ENCODE assay signal across 13 mouse cellular contexts in the genomic region with DNA sequence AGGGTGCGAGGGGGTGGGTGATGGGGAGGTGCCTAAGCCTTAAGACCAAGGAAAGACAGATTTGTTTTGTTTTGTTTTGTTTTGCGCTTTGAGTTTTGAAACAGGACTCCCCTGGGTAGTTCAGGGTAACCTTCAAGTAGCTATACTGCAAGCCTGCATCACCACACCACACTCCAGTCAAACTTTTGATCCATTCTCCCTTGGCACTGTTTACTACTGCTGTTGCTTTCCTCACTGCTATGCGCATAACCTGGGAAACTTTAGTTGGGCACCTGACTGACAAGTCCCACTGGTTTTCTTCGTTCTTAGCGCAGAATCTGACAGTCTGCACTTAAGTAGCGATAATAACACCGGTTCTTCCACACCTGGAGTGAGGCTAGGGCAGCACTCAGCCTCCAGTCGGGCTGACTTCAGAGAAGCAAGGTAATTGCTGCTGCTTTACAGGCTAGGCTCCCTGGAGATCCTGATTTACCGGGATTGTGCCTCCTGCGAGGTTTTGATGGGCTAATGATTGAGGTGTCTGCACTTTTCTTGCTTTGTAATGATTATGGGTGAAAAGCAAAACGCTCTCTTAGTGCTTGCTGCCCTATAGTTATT. TPM values are rescaled to one million over a fixed set of nuclear protein-coding genes. Genes with fewer than 3 reads are reported as not detected.
A peak's percentile ranks its signal among the peaks of the same experiment; 100 is the strongest.
DNase-seq lines count a peak whose midpoint lies in the region; ATAC-seq and TF ChIP-seq lines count a peak whose summit lies in the region.
"Had no signal": no experiment of that assay in that cellular context is flagged by ENCODE, and none has a peak within 500 bp of the region (broad histone marks: within the 10 kb centered on the region; RNA-seq: fewer than 3 reads in every experiment).

No protein-coding gene starts in this region.

- H3K4me2 ChIP-seq in forebrain, embryonic 13.5 days: no peak overlapping the region
- H3K4me2 ChIP-seq in embryonic facial prominence, embryonic 13.5 days: peak overlapping the region; percentile 9; the same call in 1 of the 2 replicates
- peak overlapping the region; percentile 19; the same call in 1 of the 2 replicates for H3K4me2 ChIP-seq in lung, embryonic 16.5 days (ENCODE audit: low read depth, low read length)
- H3K4me2 ChIP-seq: hindbrain, embryonic 12.5 days had no signal

- no peak overlapping the region for H3K9ac ChIP-seq in forebrain, embryonic 13.5 days
- no peak overlapping the region for H3K9ac ChIP-seq in embryonic facial prominence, embryonic 13.5 days
- no peak overlapping the region for H3K9ac ChIP-seq in lung, embryonic 16.5 days (ENCODE audit: low read length)
- H3K9ac ChIP-seq: hindbrain, embryonic 12.5 days had no signal

- 10% methylated on average over 11 of the region's 11 CpGs for WGBS in forebrain, embryonic 13.5 days
- 13% methylated on average over 11 of the region's 11 CpGs for WGBS in forebrain, embryonic 10.5 days
- WGBS in lung, adult 2 months: 22% methylated on average over 11 of the region's 11 CpGs
- 12% methylated on average over 11 of the region's 11 CpGs for WGBS in embryonic facial prominence, embryonic 13.5 days
- 12% methylated on average over 11 of the region's 11 CpGs for WGBS in lung, embryonic 16.5 days

- no peak for TF ChIP-seq CTCF in lung, adult 2 months (IDR thresholded peaks at IDR 0.05; ENCODE audit: insufficient read depth, low read length)

- DNase-seq in forebrain, embryonic 10.5 days (ENCODE audit: extremely low spot score, low spot score): no peak
- DNase-seq in lung, adult 18-20 months: peak; percentile 18 to 33
- DNase-seq in lung, adult 2 months: no peak
- no peak for DNase-seq in adipocyte (ENCODE audit: low spot score)
- DNase-seq in testis, postnatal 14 days (ENCODE audit: low spot score): no peak
- DNase-seq: adrenal gland, postnatal 10 days; thymus, postnatal 25 days had no signal

- no peak overlapping the region for H3K4me3 ChIP-seq in forebrain, embryonic 13.5 days
- H3K4me3 ChIP-seq in forebrain, embryonic 10.5 days: no peak overlapping the region
- no peak overlapping the region for H3K4me3 ChIP-seq in lung, adult 2 months (replicated peaks; ENCODE audit: extremely low read depth, low read depth, low read length)
- H3K4me3 ChIP-seq in embryonic facial prominence, embryonic 13.5 days: no peak overlapping the region
- no peak overlapping the region for H3K4me3 ChIP-seq in lung, embryonic 16.5 days (ENCODE audit: low read length)
- H3K4me3 ChIP-seq: hindbrain, embryonic 12.5 days; myocyte had no signal

- no peak for TF ChIP-seq POLR2A in lung, adult 2 months (IDR thresholded peaks at IDR 0.05; ENCODE audit: borderline replicate concordance, extremely low read depth, low read depth, low read length)

- no peak overlapping the region for H3K27ac ChIP-seq in forebrain, embryonic 13.5 days
- H3K27ac ChIP-seq in forebrain, embryonic 10.5 days: no peak overlapping the region
- H3K27ac ChIP-seq in embryonic facial prominence, embryonic 13.5 days: 0 out of 2 replicates have a peak overlapping the region, but pooled peaks have one; percentile 33
- no peak overlapping the region for H3K27ac ChIP-seq in lung, embryonic 16.5 days (ENCODE audit: low read length)
- H3K27ac ChIP-seq: hindbrain, embryonic 12.5 days; kidney, postnatal 0 days had no signal

- peak; percentile 43; the same call in 1 of the 2 replicates for ATAC-seq in forebrain, embryonic 13.5 days
- peak; percentile 71; the same call in 1 of the 2 replicates for ATAC-seq in embryonic facial prominence, embryonic 13.5 days (ENCODE audit: insufficient number of reproducible peaks, insufficient read depth, low FRiP score, low TSS enrichment, low read depth)
- ATAC-seq in lung, embryonic 16.5 days (ENCODE audit: low read depth): peak; percentile 34; the same call in 1 of the 2 replicates

- no peaks in the 10 kb centered on the region for H3K36me3 ChIP-seq in forebrain, embryonic 13.5 days (ENCODE audit: poor library complexity, severe bottlenecking)
- H3K36me3 ChIP-seq in forebrain, embryonic 10.5 days (replicated peaks): no peaks in the 10 kb centered on the region
- H3K36me3 ChIP-seq in embryonic facial prominence, embryonic 13.5 days: no peaks in the 10 kb centered on the region
- H3K36me3 ChIP-seq in lung, embryonic 16.5 days (ENCODE audit: control insufficient read depth, insufficient read depth, low read length): no peaks in the 10 kb centered on the region
- H3K36me3 ChIP-seq: hindbrain, embryonic 12.5 days had no signal

- H3K27me3 ChIP-seq in forebrain, embryonic 13.5 days: 0 out of 2 replicates have a peak, but pooled peaks cover 3% of the 10 kb centered on the region
- H3K27me3 ChIP-seq in forebrain, embryonic 10.5 days (ENCODE audit: poor library complexity, severe bottlenecking): peaks cover 11% of the 10 kb centered on the region
- H3K27me3 ChIP-seq in embryonic facial prominence, embryonic 13.5 days: peaks cover 10% of the 10 kb centered on the region; the same call in 1 of the 2 replicates
- H3K27me3 ChIP-seq in lung, embryonic 16.5 days (ENCODE audit: control insufficient read depth, insufficient read depth, low read depth, low read length): peaks cover 3% of the 10 kb centered on the region

- H3K9me3 ChIP-seq in forebrain, embryonic 13.5 days (replicated peaks): no peaks in the 10 kb centered on the region
- H3K9me3 ChIP-seq in forebrain, embryonic 10.5 days: no peaks in the 10 kb centered on the region
- no peaks in the 10 kb centered on the region for H3K9me3 ChIP-seq in embryonic facial prominence, embryonic 13.5 days
- no peaks in the 10 kb centered on the region for H3K9me3 ChIP-seq in lung, embryonic 16.5 days (ENCODE audit: control insufficient read depth, low read length)
- H3K9me3 ChIP-seq: hindbrain, embryonic 12.5 days had no signal

- peaks cover 9% of the 10 kb centered on the region for H3K4me1 ChIP-seq in forebrain, embryonic 13.5 days
- peaks cover 18% of the 10 kb centered on the region for H3K4me1 ChIP-seq in forebrain, embryonic 10.5 days
- no peaks in the 10 kb centered on the region for H3K4me1 ChIP-seq in lung, adult 2 months (ENCODE audit: control insufficient read depth, insufficient read depth, low read length)
- H3K4me1 ChIP-seq in embryonic facial prominence, embryonic 13.5 days: peaks cover 8% of the 10 kb centered on the region
- H3K4me1 ChIP-seq in lung, embryonic 16.5 days (replicated peaks; ENCODE audit: control insufficient read depth, insufficient read depth, low read length): peaks cover 9% of the 10 kb centered on the region; the same call in 1 of the 2 replicates

RNA-seq across cellular contexts. Expression of a gene that starts 8.0 kb away (rescaled TPM):
- polyA plus RNA-seq in forebrain, embryonic 13.5 days (2015; fragmentation: Nextera tagmentation; extraction: Ambion mirVana): 351 and 352 TPM in 2 replicates
- polyA plus RNA-seq in forebrain, embryonic 10.5 days (2016; fragmentation: Nextera tagmentation; extraction: Ambion mirVana): 499 and 557 TPM in 2 replicates
- 53.4 TPM in 2 replicates for polyA plus RNA-seq in lung, adult 2 months (2012; rRNA removed)
- polyA plus RNA-seq in embryonic facial prominence, embryonic 13.5 days (2015; fragmentation: Nextera tagmentation; extraction: Ambion mirVana): 432 TPM in 2 replicates
- 290 and 318 TPM in 2 replicates for polyA plus RNA-seq in lung, embryonic 16.5 days (2015; fragmentation: Nextera tagmentation; extraction: Ambion mirVana)

Comparison
In these comparisons a context has a peak if more than half of its experiments do, and no peak if none do; other contexts are left out.
1. DNase-seq: peak in lung, adult 18-20 months (2 of 2); none in forebrain, embryonic 10.5 days (single experiment), lung, adult 2 months (single experiment), adipocyte (single experiment) and testis, postnatal 14 days (single experiment).
2. Peak in every context shown above with its lines, with median percentiles within 50 percentile points of each other: ATAC-seq.